ENCODE assay signal across 8 mouse cellular contexts in genomic region chr4:47091493-47092386, GRCm38 (mm10). TPM values are rescaled to one million over a fixed set of nuclear protein-coding genes. Genes with fewer than 3 reads are reported as not detected.
DNase-seq lines count a peak whose midpoint lies in the region; ATAC-seq and TF ChIP-seq lines count a peak whose summit lies in the region.

Gene Galnt12 (plus strand): TSS chr4:47091909.

- under 1% methylated on average over 74 of the region's 74 CpGs for WGBS in forebrain, embryonic 10.5 days
- WGBS in liver, embryonic 14.5 days (ENCODE audit: insufficient replicate concordance), result 2% methylated on average over 59 of the region's 74 CpGs
- WGBS in olfactory bulb, adult 2 months, result 2% methylated on average over 74 of the region's 74 CpGs

- DNase-seq in gastrocnemius, postnatal 10 days, result peak; percentile 29
- no peak for DNase-seq in gastrocnemius, postnatal 14 days
- peak; percentile 31 for DNase-seq in NIH3T3 (ENCODE audit: low read depth)
- DNase-seq in forebrain, embryonic 10.5 days (ENCODE audit: extremely low spot score, low spot score), result peak; percentile 50
- no peak for DNase-seq in liver, embryonic 14.5 days (ENCODE audit: low read depth in 3 of 3, low spot score in 3 of 3)
- DNase-seq in yolk sac, embryonic 10.5 days (ENCODE audit: low spot score), result peak; percentile 44

- H3K4me1 ChIP-seq in forebrain, embryonic 10.5 days, result peaks cover 50% of the 10 kb centered on the region
- no peaks in the 10 kb centered on the region for H3K4me1 ChIP-seq in liver, embryonic 14.5 days (replicated peaks; ENCODE audit: control insufficient read depth in 2 of 2, insufficient read depth in 2 of 2, low read length in 1 of 2)
- H3K4me1 ChIP-seq in olfactory bulb, adult 2 months (ENCODE audit: control insufficient read depth, insufficient read depth, low read length), result peaks cover 4% of the 10 kb centered on the region

- peak within 1 kb of the TSS; percentile 89 for H3K4me3 ChIP-seq in forebrain, embryonic 10.5 days
- peak within 1 kb of the TSS; percentile 35 to 38 for H3K4me3 ChIP-seq in liver, embryonic 14.5 days (ENCODE audit: insufficient read depth in 1 of 2, low read depth in 2 of 2, low read length in 2 of 2)
- H3K4me3 ChIP-seq in olfactory bulb, adult 2 months (ENCODE audit: insufficient read depth, low read depth, low read length), result peak within 1 kb of the TSS; percentile 55

- TF ChIP-seq EP300 in liver, embryonic 14.5 days (IDR thresholded peaks at IDR 0.05; ENCODE audit: low read depth), result no peak

- H3K9ac ChIP-seq in liver, embryonic 14.5 days (replicated peaks), result no peak within 1 kb of the TSS

- TF ChIP-seq POLR2A in olfactory bulb, adult 2 months (IDR thresholded peaks at IDR 0.05; ENCODE audit: insufficient read depth, low read depth, low read length), result no peak

- peak; percentile 71 for ATAC-seq in inflammation-experienced regulatory T-cells, adult 6 months
- no peak for ATAC-seq in liver, embryonic 14.5 days (ENCODE audit: insufficient read depth)

- no peaks in the 10 kb centered on the region for H3K9me3 ChIP-seq in forebrain, embryonic 10.5 days
- H3K9me3 ChIP-seq in liver, embryonic 14.5 days (ENCODE audit: control insufficient read depth, low read length), result no peaks in the 10 kb centered on the region

- peaks cover 68% of the 10 kb centered on the region for H3K27me3 ChIP-seq in forebrain, embryonic 10.5 days (ENCODE audit: poor library complexity, severe bottlenecking)
- H3K27me3 ChIP-seq in liver, embryonic 14.5 days (ENCODE audit: control insufficient read depth, insufficient read depth, low read length), result peaks cover 33% of the 10 kb centered on the region

- intact Hi-C loops in gastrocnemius, postnatal 14 days (cut with DNase I; ENCODE audit: low total_unique reads), result no loop called here

- peak within 1 kb of the TSS; percentile 86 for H3K27ac ChIP-seq in forebrain, embryonic 10.5 days
- no peak within 1 kb of the TSS for H3K27ac ChIP-seq in liver, embryonic 14.5 days
- no peak within 1 kb of the TSS for H3K27ac ChIP-seq in olfactory bulb, adult 2 months (ENCODE audit: insufficient read depth, low read depth, low read length)

- H3K36me3 ChIP-seq in forebrain, embryonic 10.5 days (replicated peaks), result peaks cover 5% of the 10 kb centered on the region
- H3K36me3 ChIP-seq in liver, embryonic 14.5 days (replicated peaks; ENCODE audit: control insufficient read depth, insufficient read depth, low read depth), result no peaks in the 10 kb centered on the region

- peak within 1 kb of the TSS; percentile 61 for H3K4me2 ChIP-seq in liver, embryonic 14.5 days (ENCODE audit: low read depth)

- no peak for TF ChIP-seq CTCF in liver, embryonic 14.5 days (IDR thresholded peaks at IDR 0.05; ENCODE audit: low read depth)
- no peak for TF ChIP-seq CTCF in olfactory bulb, adult 2 months (IDR thresholded peaks at IDR 0.05; ENCODE audit: insufficient read depth, low read depth, low read length)

RNA-seq across cellular contexts. Expression of gene Galnt12, which starts in this region (rescaled TPM):
- total RNA-seq in gastrocnemius, postnatal 10 days (2021), result under 1 TPM; 0.72 to 0.73 TPM
- total RNA-seq in gastrocnemius, postnatal 14 days (2021), result under 1 TPM; 0.29 to 0.35 TPM
- 15.8 and 17.6 TPM in 2 replicates for polyA plus RNA-seq in forebrain, embryonic 10.5 days (2016; fragmentation: Nextera tagmentation; extraction: Ambion mirVana)
- polyA plus RNA-seq in inflammation-experienced regulatory T-cells, adult 6 months (2017; shearing (Covaris generic)), result 1 to 10 TPM; 5.4 to 7.2 (median 6.0) TPM
- polyA plus RNA-seq in liver, embryonic 14.5 days (2012; rRNA removed), result 0.22 and 0.31 TPM in 2 replicates
- polyA plus RNA-seq in liver, embryonic 14.5 days (2014; fragmentation: Nextera tagmentation; extraction: Ambion mirVana), result 0.19 and 0.51 TPM in 2 replicates
- polyA plus RNA-seq in olfactory bulb, adult 2 months (2012; ENCODE audit: insufficient read depth, insufficient read length, low replicate concordance, missing spikeins), result not detected in 2 replicates

Comparison
In these comparisons a context has a peak if more than half of its experiments do, and no peak if none do; other contexts are left out.
1. Peak in DNase-seq in gastrocnemius, postnatal 10 days; RNA of the gene not detected or under 1 TPM.
2. DNase-seq: peak in NIH3T3 (single experiment), forebrain, embryonic 10.5 days (single experiment) and yolk sac, embryonic 10.5 days (single experiment); none in gastrocnemius, postnatal 14 days (single experiment) and liver, embryonic 14.5 days (0 of 3).
3. H3K4me3 ChIP-seq: peak in every context shown above with its lines; median percentile 89 in forebrain, embryonic 10.5 days; 55 in olfactory bulb, adult 2 months; 36 in liver, embryonic 14.5 days.